Mouse (Mus musculus): ENCODE measurements around the gene Tmem43.
"Not testable (repeated sequence)": the region's sequence is repeated elsewhere in the genome, so short reads cannot be mapped to it uniquely, and the experiment has no call there.

The Tmem43 gene

DNA sequence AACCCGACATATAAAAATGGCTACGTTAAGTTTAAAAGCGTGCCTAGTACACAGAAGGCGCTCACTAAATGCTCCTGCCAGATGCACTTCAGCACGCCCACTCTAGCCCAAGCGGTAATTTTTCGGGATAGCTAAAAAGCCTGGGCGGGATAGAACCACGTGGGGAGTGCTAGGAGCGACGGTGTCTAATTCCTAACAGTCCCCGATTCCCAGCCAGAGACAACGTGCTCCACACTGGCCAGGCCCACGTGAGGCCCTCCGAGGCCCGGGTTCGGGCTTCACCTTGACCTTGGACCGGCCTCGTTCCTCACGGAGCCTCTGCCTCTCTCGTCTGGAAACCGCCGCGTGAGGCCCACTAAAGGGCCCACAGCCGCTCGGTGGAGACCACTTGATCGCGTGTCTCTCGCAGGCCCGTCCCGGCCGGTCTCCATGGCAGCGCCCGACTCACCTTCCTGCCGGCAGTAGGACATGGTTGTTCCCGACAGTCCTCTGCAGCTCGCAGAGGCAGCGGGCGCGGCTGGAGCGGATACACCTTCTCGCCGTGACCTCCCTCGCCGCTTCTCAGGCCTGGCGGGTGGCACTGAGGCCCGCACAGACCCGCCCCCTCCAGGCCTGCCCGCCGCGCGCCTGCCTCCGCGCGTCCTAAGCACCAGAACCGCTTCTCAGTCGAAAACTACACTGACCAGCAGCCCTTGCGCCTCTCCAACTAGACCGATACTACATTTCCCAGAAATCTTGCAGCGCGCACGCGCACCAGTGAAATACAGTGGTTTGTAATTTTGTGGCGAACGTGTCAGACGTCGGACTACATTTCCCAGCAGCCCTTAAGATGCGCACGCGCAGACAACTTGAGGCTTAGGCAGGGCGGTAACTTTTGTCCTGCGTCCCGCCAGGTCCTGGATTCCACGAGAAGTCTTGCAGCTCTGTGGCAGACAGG is at the start of gene Tmem43, which contains the start of gene Chchd4:
Gene Tmem43 (plus strand): TSS at position 836 of the 937 bp plus-strand sequence.
Gene Chchd4 (minus strand): TSS at position 679 of the 937 bp plus-strand sequence.
- DNase-seq, result peak; percentile 99

DNA sequence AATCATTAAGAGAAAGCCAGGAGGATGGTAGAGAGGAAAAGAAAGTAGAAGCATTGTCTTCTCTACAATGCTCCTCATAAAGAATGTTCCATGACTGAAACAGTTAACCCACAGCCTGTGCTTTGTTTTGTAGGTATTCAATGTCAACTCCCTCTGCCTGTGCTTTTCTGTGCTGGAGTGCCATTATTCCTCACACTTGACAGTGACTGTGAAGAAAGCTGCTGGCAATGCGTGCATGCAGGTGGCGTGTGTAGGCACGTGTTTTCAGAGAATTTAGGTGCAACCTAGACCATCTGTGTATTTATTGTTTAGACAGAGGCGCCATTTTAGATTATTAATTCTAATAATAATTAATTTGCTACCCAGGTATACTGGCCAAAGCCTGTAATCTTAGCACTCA is 49.4 kb upstream of the Tmem43 start:
- no peak for DNase-seq

DNA sequence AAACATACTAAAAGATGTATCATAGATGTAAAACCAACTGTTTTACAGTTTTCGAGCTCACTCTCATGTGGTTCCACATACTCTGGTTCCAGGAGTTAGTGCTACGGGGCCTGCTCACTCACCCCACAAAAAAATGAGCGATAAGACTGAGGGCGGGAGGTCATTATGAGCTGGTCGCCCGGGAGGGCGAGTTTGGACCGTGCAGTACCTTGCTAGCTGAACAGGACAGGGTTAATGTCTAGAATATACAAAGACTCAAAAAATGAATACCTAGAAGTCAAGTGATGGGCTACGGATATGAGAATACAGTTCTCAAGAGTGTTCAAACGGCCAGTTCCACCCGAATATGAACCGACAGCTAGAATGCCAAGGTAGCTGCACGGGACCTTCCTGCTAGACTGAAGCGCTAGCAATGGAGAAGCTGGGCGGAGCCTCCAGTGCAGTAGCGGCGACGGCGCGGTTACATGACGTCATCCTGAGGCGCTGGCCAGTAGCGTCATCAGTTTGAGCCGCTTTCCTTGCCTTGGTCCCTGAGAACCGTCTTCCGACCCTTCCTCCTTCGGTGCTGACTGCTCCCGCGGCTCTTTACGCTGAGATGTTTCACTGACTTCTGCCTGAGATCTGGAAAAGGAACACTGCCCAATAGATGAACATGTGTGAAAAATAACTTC is 32.9 kb upstream of the Tmem43 start:
- DNase-seq, result peak; percentile 98 to 99

DNA sequence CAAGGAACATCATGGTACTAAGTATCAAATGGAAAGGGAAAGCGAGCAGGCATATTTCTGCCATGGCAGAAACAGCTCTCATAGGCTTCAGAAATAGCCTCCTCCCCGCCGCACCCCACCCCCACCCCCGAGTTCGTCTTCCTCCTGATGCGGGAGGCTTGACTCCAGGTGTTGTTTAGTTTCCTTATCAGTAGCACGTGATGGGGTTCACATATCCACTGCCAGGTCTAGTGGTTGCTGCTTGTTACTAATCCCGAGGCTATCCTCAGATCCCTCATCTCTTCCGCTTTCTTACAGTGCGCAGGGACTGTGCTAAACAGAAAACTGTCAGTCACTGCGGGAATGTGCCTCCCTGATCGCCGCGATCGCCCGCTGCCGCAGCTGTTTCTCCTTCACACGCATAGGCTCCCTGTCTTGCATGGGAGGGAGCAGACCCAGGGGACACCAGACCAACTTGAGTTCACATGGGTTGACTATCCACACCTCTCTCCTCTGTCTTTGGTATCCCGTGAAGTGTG is 32.3 kb upstream of the Tmem43 start:
- peak in 1 of 2 experiments; percentile 9 for DNase-seq

DNA sequence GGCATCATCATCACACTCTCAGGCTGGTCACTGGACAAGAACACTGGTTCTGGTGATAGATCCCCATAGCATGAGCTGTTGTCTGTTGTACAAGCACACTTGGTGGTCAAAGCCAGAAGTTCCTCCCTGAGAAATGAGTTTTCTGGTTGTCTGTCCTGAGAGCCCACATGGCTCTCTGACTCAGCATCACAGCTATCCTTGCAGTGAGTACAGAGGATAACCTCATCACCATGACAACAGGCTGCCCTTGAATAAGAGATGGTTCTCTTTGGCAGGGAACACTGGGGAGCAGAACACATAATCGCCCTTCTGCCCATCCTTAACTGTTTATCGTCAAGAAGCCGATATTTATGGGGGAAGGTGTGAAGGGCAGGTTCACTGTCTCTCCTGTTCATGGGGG is 28.2 kb upstream of the Tmem43 start:
- no peak for DNase-seq

DNA sequence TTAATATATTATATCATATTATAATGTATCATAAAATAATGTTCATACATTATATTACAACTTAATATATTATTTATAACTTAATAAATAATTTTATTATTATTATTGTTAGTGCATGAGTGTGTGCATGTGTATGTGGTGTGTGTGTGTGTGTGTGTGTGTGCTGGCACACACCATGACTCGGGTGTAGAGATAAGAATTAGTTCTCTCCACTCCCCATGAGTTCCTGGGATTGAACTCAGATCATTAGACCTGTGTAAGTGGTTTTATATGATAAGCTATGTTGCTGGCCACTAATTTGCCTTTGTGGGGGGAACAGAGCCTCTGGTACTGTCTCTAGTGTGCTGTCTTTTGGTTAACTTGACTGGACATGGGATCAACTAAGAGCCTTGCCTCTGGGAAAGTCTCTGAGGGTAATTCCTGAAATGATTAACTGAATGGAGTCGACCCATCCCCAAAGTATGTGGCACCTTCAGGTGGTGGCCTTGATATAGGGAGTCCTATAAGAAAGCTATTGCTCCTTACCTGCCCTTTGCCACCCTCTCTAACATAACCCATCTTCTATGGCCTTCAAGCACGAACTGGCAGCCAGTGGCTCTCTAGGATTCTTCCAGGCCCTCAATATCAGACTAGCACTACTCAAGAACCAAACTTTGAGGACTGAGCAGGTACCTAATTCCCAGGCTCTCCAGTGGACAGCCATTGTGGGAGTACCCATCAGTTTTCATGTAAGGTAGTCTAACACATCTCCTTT is 23.9 kb upstream of the Tmem43 start:
- no peak for DNase-seq

DNA sequence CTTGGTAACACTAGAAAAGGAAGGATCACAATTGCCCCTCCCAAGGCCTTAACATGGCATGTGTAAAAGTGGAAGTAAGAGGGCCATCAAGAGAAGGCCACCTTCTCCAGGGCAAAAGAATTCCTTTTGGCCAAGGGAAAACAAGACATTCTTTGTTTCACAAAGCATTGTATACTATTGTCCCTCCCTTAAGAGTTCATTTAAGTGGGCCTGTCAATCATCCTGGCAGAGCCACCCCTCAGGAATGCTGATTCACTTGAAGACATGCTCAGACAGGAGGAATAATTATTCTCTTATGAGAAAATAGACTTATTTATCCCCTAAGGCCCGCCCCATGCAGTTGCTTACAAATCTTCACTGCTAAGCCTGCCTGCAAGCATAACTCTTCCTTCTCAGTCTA is 21.4 kb upstream of the Tmem43 start:
- no peak for DNase-seq

DNA sequence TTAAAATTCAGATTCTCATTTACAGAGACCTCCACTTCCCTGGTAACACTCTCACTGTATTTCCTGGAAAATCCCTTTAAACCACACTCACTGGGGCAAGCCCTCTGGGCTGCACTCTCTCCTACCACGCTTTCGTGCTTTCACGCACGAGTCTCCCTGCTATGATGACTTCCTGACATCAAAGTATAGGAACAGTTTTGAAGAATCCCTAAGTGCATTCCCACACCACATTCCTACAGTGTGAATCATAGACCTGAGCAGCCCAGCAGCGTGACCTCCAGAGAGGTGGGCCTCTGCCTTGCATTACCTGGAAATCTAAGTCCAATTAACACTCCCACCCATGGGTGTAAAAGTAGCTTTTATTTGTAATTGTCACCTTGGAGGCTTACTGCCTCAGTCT is 19.0 kb upstream of the Tmem43 start:
- DNase-seq, result no peak

DNA sequence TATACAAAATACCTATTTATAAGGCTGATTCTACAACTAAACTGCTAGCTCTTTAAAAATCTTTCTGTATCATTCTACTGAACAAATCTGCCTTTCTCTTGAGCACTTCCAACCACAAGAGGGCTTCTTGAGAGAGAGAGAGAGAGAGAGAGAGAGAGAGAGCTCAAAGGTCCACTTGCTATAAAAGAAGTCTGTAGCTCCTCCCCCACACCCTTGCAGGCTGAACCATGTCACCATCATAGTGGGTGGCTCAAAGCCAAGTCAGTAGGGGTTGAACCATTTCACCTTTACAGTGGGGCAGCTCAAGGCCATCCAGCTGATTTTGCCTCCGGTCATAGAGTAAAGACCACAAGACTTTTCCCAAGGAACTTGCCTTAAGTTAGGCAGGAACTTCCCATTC is 14.0 kb upstream of the Tmem43 start:
- no peak for DNase-seq

DNA sequence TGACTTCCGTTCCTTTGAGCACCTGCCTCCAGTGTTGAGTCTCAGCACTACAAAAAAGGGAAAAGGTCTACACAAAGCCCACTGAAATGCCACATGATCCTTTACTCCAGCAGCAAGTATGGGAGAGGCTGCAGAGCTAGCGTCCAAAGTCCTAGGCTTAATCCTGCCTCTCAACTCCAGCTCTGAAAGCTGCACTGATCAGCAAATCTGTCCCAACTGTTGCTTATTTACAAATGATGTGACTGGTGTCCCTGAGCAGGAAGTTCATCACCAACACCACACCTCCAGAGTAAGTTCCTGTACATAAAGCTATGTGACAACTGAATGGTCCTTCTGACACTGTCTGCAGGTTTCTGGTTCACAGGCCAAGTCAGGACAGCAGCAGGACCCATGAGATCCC is 7.7 kb upstream of the Tmem43 start:
- DNase-seq, result no peak

DNA sequence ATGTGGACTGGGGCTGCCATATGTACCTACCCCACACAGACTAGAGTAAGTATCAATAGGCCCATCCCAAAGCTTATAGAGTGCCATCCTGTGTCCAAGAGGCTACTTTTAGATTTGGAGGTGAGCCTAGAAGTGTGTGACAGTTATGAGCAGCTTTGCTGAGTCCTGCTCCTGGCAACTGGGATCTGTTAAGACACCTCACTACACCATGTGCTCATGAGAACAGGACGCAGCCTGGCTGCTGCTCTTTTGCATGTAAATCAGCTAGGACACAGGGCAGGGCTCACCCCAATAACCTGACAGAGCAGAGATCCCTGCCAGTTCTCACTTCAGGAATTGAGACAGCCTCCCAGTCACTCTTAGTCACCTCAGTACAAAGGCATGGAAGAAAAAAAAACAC is 6.4 kb upstream of the Tmem43 start:
- DNase-seq, result no peak

DNA sequence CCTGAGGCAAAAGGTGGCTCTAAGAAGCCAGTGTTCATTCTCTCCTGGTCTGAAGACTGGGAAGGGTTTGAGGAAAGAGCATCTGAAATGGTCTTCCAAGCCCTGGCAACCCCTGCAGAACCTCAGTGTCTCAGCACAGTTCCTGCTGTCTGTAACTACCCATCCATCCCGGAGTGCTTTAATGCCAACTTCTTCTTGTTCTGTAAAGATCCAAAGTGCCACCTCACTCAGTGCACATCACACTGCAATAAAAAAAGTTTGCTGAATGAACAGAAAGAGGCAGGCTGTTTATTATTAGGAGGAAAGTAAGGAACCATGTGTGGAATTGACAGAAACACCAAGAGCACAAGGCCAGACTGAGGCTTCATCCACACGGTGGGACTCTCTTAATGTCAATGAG is 2.8 kb upstream of the Tmem43 start:
- DNase-seq, result no peak

DNA sequence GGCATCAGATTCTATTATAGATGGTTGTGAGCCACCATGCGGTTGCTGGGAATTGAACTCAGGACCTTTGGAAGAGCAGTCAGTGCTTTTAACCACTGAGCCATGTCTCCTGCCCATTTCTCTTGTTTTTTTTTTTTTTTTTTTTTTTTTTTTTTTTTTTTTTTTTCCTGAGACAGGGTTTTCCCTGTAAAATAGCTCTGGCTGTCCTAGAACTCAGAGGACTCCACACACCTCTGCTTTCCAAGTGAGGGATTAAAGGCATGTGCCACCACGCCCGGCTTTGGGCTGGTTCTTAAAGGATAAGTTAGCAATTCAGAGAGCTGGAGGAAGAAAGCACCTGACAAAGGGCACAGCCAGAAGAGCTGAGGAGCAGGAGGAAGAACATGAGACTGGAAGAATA is 2.1 kb upstream of the Tmem43 start:
- not testable (repeated sequence) for DNase-seq

DNA sequence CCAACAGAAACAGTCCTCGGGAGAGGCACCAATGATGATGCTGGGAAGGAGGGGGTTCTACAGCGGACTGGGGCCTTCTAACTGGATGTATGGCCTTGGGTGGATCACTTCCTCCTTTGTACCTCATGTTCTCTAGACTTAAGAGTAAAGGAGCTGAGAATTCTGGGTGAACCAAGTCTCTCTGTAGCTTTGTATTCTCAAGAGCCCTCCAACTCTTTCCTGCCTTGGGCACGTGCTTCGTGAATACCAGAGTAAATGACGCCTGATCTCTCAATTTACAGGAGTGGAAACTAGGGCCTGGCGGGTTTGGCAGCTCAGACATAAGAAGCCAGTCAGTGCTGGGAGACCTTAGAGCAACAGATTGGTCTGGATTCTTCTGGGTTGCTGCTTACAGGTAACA is 1.2 kb upstream of the Tmem43 start:
- no peak for DNase-seq

DNA sequence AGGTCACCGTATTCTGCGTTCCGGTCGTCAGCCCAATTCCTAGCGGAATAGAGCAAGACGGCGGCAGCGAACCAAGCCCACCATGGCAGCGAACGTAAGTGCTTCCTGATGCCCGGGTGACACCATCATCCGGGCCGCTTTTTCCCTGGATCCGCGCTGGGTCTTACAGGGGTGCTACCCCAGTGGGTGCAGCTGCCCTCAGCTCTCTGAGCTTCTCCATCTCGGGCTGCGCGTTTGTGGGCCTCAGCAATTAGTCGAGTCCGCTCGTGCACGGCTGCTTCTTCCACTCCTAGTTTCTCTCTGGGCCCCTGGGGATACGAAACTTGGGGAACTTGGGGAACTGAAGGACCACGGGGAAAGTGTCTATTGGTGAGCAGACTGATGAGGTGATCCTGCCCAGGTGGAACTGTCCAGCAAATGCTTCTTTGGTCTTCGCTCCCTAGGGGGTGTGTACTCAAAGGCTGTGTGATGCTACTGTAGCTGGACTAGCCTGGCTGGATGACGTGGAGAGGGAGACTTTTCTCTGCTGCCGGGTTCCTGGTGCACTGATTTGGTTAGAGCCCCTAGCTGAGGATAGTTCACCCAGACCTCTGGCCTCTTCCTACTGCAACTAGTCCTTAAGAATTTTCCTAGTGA is 420 bp downstream of the Tmem43 start:
- no peak for DNase-seq

DNA sequence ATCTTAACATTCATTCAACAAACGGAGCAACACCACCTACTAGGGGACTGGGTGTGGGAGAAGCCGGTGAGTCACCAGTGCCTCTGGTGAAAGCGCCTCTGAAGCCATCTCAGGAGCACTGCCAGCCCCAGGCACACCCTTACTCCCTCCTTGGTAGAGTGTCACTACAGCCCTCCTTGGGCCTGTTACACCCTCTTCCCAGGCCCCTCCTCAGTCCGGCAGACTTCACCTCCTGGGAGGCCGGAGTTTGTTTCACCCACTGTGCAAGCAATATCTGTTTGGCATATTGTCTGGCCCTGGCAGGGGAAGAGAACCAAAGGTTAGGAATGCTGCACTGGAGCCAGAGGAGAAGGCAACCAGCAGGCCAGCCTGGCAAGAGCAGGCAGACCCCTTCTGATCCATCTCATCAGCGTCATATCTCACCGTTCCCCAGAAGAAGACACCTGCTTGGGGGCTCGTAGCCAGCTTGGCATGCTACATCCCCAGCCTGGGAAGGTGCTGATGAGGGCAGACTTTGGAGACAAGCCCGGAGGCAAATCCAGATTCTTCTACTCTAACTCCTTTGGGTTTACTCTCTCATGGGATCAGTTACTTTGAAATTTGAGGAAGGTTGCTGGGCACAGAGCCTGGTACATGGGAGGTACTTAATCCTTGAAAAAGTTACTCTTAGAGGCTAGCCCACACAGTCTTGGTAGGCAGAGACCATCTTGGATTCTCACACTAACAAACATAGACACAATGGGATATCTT is 1.1 kb downstream of the Tmem43 start:
- no peak for DNase-seq

DNA sequence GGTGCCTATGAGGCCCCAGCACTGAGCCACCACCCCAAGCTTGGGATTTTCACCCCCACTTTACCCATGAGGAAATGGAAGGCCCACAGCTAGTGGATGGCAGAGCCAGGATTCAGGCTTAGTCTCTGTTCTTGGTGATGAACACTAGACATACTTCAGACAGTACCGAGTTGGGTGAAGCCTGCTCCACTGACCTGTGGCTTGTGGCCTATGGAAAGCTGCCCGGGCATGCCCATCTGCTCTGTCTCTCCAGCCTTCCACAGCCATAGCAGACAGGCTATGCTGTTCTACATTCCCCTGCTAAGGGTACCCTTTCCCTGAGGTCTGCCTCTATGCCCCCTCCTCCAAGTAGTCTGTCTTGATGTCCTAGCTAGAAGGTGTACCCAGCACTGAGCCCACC is 3.0 kb downstream of the Tmem43 start:
- DNase-seq, result no peak

DNA sequence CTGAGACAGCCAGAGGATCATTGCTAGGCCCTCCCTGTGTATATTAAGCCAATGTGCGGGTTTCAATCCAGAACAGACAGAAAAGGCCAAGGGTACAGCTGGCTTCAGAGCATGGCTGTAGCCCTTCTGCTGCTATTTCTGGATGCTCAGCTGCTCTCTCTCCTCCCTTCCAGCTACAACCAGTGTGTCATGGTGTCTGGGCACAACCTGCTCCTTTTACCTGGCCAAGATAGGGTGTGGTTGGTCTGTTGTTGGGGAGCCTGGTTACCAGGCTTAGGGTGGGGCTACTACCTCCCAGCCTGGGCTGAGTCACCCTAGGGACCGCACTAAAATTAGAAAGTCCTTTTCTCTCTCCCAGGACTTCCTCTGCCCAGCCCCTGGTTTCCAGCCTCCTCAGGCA is 9.9 kb downstream of the Tmem43 start:
- DNase-seq, result no peak

DNA sequence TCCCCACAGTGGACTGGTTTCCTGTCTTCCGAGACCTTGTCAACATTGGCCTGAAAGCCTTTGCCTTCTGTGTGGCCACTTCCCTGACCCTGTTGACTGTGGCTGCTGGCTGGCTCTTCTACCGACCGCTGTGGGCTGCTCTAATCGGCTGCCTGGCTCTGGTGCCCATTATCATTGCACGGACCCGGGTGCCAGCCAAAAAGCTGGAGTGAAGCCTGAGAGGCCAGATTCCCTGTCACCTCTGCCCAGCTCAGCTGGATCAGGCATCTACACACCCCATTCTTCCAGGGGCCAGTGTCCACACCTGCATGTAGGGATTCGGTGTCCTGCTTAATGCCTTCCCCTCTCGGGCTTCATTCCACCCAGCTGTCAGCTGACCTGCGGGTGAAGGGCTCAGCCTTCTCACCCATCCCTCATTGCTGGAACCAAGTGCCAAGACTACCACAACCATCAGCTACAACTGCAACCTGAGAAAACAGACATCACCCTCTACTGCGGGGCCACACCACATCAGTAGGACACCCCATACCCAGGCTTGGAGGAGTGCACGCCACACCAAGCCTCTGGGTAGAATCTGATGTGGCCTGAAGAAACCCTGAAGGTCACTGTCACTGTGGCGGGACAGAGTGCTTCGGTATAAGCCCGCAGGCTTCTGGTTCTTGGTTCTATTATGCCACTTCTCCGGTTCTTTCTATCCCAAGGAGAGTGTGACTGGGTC is 13.4 kb downstream of the Tmem43 start:
- DNase-seq, result no peak

DNA sequence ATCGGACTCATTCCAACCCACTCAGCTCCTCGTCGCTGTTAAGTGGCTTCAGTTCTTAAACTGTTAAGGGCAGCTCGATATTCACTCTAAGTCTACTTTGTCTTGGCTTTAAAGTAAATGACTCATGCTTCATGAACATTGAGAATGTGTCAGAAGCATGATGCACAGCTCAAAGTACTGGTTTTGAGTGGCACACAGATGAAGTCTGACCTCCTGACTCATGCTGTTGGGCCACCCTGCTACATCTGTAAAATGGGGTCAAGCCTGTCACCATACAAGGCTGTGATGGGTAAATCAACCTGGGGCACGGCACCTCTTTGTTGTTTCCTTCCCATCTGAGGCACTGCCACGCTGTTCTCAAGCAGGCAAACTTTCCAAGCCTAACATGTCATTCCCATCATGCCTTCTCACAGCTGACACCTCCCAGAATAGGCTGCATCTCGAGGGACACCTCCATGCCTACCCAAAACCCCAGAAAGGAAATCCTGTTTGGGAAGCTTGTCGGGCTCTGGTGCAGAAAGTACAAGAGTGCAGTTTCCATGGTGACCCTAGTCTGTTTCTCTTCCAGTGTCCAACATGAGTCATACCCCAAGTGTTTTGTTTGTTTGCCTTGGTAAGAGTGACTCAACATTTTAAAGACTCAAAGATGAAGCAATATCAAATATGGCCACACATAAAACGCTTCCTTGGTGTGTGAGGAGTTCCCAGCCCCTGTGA is 15.2 kb downstream of the Tmem43 start:
- DNase-seq, result no peak

DNA sequence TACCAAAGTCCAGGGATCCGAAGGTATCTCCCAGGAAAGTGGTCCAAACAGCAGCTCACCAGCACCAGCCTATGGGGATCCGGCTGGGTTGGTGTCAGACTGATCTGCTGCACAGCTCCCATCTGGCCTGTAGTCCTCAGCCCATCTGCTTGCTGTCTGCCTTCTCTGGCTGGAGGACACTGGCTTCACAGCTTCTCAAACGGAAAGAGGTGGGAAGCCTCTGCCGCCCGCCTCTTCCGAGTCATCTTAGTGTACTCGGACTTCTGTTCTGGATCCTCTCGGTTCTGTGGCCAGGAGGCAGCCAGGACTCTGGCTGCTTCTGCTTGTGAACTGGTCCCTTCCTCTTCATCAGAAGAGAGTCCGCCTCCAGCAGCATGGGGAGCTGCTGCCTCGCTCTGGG is 16.4 kb downstream of the Tmem43 start:
- DNase-seq, result no peak
